Mouse (Mus musculus): Measurements from ENCODE around the gene Bcl6b. TPM values are rescaled to one million over a fixed set of nuclear protein-coding genes. Genes with fewer than 3 reads are reported as not detected.

Gene Bcl6b
- polyA plus RNA-seq, 1 experiment: 1.4 TPM

DNA sequence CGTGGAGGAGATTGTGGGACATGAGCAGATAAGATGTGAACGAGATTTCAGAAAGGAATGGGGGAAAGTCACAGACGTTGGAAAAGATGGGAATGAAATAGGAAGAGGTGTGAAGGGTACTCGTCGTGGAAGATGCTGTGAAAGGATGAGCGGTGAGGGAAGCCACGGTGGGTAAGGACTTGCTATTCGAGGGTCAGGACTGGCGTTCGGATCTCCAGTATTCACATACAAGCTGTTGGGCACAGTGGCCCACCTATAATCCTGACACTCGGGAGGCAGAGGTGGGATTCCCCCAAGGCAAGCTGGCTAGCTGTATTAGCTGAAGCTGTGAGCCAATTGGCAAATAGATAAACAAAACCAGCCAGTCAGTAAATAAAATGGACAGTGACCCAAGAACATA lies 50.8 kb downstream of the Bcl6b start:
- Histone ChIP-seq H3K4me1 (ENCODE audit: control insufficient read depth, insufficient read depth, low read length) (no peaks in the 10 kb centered on the region), H3K4me3 (replicated peaks; ENCODE audit: insufficient read depth, low read depth, low read length) (no peak overlapping the region), H3K27me3 (ENCODE audit: control insufficient read depth, insufficient read depth, low read length) (no peaks in the 10 kb centered on the region), H3K27ac (ENCODE audit: insufficient read depth, low read length) (no peak overlapping the region)
- TF ChIP-seq CTCF (IDR thresholded peaks at IDR 0.05; ENCODE audit: borderline replicate concordance, insufficient read depth, low read depth, low read length) (no peak), POLR2A (IDR thresholded peaks at IDR 0.05; ENCODE audit: borderline replicate concordance, insufficient read depth, low read length) (no peak)
- no peak for DNase-seq
- WGBS: 60% methylated on average over 11 of the region's 11 CpGs

DNA sequence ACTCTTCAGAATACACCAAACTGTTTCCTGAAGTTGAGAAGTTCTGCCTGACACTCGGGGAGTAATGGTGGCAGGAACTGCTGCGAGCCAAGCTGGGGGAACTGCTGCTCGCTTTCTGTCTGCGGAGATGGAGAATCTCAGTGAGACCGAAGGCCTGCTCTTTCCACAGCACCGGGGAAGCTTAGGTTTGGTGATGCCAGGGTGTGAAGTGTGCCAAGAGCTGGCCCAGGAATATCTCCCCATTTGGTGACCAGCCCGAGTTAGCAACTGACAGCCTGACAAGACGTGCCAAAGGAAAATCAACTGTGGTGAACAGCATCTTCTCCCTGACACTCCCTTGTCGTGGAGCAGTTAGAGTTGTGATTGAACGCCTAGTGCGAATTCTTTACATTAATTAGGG lies 51.3 kb downstream of the Bcl6b start:
- Histone ChIP-seq H3K27me3 (ENCODE audit: control insufficient read depth, insufficient read depth, low read length) (no peaks in the 10 kb centered on the region), H3K4me1 (ENCODE audit: control insufficient read depth, insufficient read depth, low read length) (no peaks in the 10 kb centered on the region), H3K27ac (ENCODE audit: insufficient read depth, low read length) (no peak overlapping the region), H3K4me3 (replicated peaks; ENCODE audit: insufficient read depth, low read depth, low read length) (no peak overlapping the region)
- DNase-seq: peak; percentile 24 to 54
- no peak for TF ChIP-seq POLR2A (IDR thresholded peaks at IDR 0.05; ENCODE audit: borderline replicate concordance, insufficient read depth, low read length)
- no peak for TF ChIP-seq CTCF (IDR thresholded peaks at IDR 0.05; ENCODE audit: borderline replicate concordance, insufficient read depth, low read depth, low read length)
- 32% methylated on average over 11 of the region's 11 CpGs for WGBS

DNA sequence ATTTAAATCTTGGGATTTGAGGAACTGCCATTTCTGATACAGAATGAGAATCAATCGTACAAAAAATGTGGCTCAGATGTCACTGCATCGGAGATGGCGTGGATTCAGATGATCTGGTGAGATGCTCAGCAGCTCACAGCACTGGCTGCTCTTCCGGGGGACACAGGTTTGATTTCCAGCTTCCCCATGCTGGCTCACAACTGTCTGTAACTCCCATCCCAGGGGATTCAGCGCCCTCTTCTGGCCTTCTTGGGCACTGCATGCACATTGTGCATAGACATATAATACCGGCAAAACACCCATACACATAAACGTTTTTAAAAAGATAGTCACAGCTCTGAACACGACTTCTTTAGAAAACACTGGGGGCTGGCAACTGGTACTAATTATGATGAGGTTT lies 52.0 kb downstream of the Bcl6b start:
- no peak overlapping the region for H3K4me3 ChIP-seq (replicated peaks; ENCODE audit: insufficient read depth, low read depth, low read length)

DNA sequence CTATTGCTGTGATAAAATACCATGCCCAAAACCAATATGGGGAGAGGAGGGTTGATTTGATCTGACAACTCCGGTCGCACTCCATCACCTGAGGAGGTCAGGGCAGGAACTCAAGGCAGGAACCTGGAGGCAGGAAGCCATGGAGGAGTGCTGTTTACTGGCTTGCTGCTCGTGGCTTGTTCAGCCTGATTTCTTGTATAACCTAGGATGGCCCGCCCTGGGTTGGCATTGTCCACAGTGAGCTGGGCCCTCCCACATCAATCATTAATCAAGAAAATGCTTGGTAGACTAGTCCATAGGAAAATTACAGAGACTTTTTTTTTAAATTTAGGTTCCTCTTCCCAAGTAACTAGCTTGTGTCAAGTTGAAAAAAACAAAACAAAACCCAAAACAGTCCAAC lies 55.1 kb downstream of the Bcl6b start:
- Histone ChIP-seq H3K4me1 (ENCODE audit: control insufficient read depth, insufficient read depth, low read length) (peaks cover 4% of the 10 kb centered on the region; the same call in 1 of the 2 replicates), H3K27ac (ENCODE audit: insufficient read depth, low read length) (no peak overlapping the region), H3K27me3 (ENCODE audit: control insufficient read depth, insufficient read depth, low read length) (no peaks in the 10 kb centered on the region), H3K4me3 (replicated peaks; ENCODE audit: insufficient read depth, low read depth, low read length) (no peak overlapping the region)
- no peak for DNase-seq
- WGBS: 85% methylated on average over 4 of the region's 4 CpGs
- TF ChIP-seq POLR2A (IDR thresholded peaks at IDR 0.05; ENCODE audit: borderline replicate concordance, insufficient read depth, low read length): no peak
- TF ChIP-seq CTCF (IDR thresholded peaks at IDR 0.05; ENCODE audit: borderline replicate concordance, insufficient read depth, low read depth, low read length): no peak

More for the DNA sequence above, 52.0 kb downstream of the Bcl6b start:
- DNase-seq: no peak
- WGBS: 75% methylated on average over 8 of the region's 8 CpGs
- Histone ChIP-seq H3K27ac (ENCODE audit: insufficient read depth, low read length) (no peak overlapping the region), H3K27me3 (ENCODE audit: control insufficient read depth, insufficient read depth, low read length) (no peaks in the 10 kb centered on the region), H3K4me1 (ENCODE audit: control insufficient read depth, insufficient read depth, low read length) (no peaks in the 10 kb centered on the region)
- TF ChIP-seq POLR2A (IDR thresholded peaks at IDR 0.05; ENCODE audit: borderline replicate concordance, insufficient read depth, low read length) (no peak), CTCF (IDR thresholded peaks at IDR 0.05; ENCODE audit: borderline replicate concordance, insufficient read depth, low read depth, low read length) (no peak; the same call in 1 of the 2 replicates)

Other genes starting within 250 kb of the Bcl6b start
- 93.9 and 108 TPM in 2 replicates for gene Ctdnep1, start 248.6 kb downstream of the Bcl6b start, polyA plus RNA-seq (2012; rRNA removed)
- 106 and 109 TPM in 2 replicates for gene Elp5, start 247.3 kb downstream of the Bcl6b start, polyA plus RNA-seq (2012; rRNA removed)
- 344 and 366 TPM in 2 replicates for gene Gabarap, start 238.7 kb downstream of the Bcl6b start, polyA plus RNA-seq (2012; rRNA removed)
- 41.8 and 44.4 TPM in 2 replicates for gene Phf23, start 234.0 kb downstream of the Bcl6b start, polyA plus RNA-seq (2012; rRNA removed)
- 27.2 and 28.9 TPM in 2 replicates for gene Dvl2, start 229.2 kb downstream of the Bcl6b start, polyA plus RNA-seq (2012; rRNA removed)
- gene Acadvl, start 214.4 kb downstream of the Bcl6b start, polyA plus RNA-seq (2012; rRNA removed): 104 and 112 TPM in 2 replicates
- gene Dlg4, start 212.9 kb downstream of the Bcl6b start, polyA plus RNA-seq (2012; rRNA removed): 352 and 374 TPM in 2 replicates
- gene Asgr1, start 175.7 kb downstream of the Bcl6b start, polyA plus RNA-seq (2012; rRNA removed): 13.8 and 17.1 TPM in 2 replicates
- 0.11 and 0.17 TPM in 2 replicates for gene Asgr2, start 137.2 kb downstream of the Bcl6b start, polyA plus RNA-seq (2012; rRNA removed)
- gene Mgl2, start 99.5 kb downstream of the Bcl6b start, polyA plus RNA-seq (2012; rRNA removed): 2.4 and 2.5 TPM in 2 replicates
- gene Clec10a, start 73.6 kb downstream of the Bcl6b start, polyA plus RNA-seq (2012; rRNA removed): 1.2 and 1.4 TPM in 2 replicates
- 209 and 244 TPM in 2 replicates for gene Slc16a11, start 17.0 kb downstream of the Bcl6b start, polyA plus RNA-seq (2012; rRNA removed)
- gene Slc16a13, start 8.7 kb downstream of the Bcl6b start, polyA plus RNA-seq (2012; rRNA removed): 8.8 and 11.3 TPM in 2 replicates
- gene 0610010K14Rik, start 8.1 kb upstream of the Bcl6b start, polyA plus RNA-seq (2012; rRNA removed): 94.0 and 96.5 TPM in 2 replicates
- gene Gm21988, start 10.0 kb upstream of the Bcl6b start, polyA plus RNA-seq (2012; rRNA removed): 9.7 and 10.3 TPM in 2 replicates
- 359 TPM in 2 replicates for gene Rnasek, start 10.0 kb upstream of the Bcl6b start, polyA plus RNA-seq (2012; rRNA removed)
- 1.1 and 1.2 TPM in 2 replicates for gene Alox12, start 25.6 kb upstream of the Bcl6b start, polyA plus RNA-seq (2012; rRNA removed)
- gene Alox12e, start 92.8 kb upstream of the Bcl6b start, polyA plus RNA-seq (2012; rRNA removed): not detected in 2 replicates
- 0.05 TPM in 1 of 2 replicates, not detected in the other for gene Alox15, start 122.2 kb upstream of the Bcl6b start, polyA plus RNA-seq (2012; rRNA removed)
- gene Pelp1, start 180.2 kb upstream of the Bcl6b start, polyA plus RNA-seq (2012; rRNA removed): 18.3 and 20.1 TPM in 2 replicates
- 70.5 and 79.7 TPM in 2 replicates for gene Arrb2, start 202.8 kb upstream of the Bcl6b start, polyA plus RNA-seq (2012; rRNA removed)
- 20.4 and 20.5 TPM in 2 replicates for gene Med11, start 222.1 kb upstream of the Bcl6b start, polyA plus RNA-seq (2012; rRNA removed)
- gene Zmynd15, start 229.6 kb upstream of the Bcl6b start, polyA plus RNA-seq (2012; rRNA removed): 0.21 and 0.25 TPM in 2 replicates
- 1.8 and 2.6 TPM in 2 replicates for gene Cxcl16, start 230.2 kb upstream of the Bcl6b start, polyA plus RNA-seq (2012; rRNA removed)

Measured in cerebellum, adult 2 months (tissue).